Mouse (Mus musculus) kidney, adult 2 months (tissue): ENCODE data around the gene Astn2.

Experiments used
- CTCF ChIP-seq: fragments of 200-500 bp; conservative IDR thresholded peaks from 2 replicates; pipeline ENCODE4 v1.5.1; 2011; ENCODE audit warnings: low read depth, mild to moderate bottlenecking, control low read depth, low read length, moderate library complexity, mixed read lengths; ENCODE audit not compliant: insufficient read depth, insufficient read length
- POLR2A ChIP-seq: fragments of 200-500 bp; IDR thresholded peaks from one replicate; pipeline ENCODE4 v1.6.1; 2011; ENCODE audit warnings: low read depth, low read length, control low read depth

DNA sequence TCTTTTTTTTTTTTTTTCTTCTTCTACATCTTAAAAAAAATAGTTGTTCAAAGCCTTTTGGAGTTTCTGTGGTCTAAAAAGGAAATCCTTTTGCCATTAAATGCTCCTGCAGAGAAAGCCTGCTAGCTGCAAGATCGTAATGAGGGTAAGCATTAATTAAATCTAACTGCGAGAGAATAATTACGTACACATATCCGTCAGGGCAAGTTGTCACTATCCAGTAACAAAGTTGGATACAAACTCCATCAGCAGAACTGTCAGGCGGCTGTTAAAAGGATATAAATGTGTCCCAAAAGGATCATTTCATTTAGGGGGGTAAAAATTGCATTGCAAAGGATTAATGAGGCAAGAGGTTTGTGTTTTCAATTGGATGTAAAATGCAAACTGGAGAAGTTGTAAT is 302.4 kb downstream of the Astn2 start:
- no peak for TF ChIP-seq CTCF
- TF ChIP-seq POLR2A, result no peak
